In the genomic region with DNA sequence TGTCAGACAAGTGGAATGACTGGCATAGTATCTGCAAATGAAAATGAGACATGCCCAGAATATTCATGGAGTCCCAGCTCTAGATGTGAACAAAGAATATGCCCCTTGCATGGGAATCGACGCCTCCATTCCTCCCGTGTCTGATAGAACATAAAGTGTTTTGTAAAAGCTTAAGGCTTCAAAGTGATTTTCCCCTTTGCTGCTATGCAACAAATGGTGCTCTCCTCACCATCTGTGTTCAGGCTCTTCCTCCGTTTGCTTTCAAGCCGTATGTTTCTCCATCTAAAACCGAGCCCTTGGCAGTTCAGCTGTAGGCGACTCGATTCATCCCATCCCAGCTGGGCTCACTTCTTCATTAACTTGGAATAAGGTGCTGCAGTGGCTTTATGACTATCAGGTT, we compare ENCODE assay signal across 23 mouse cellular contexts.
DNase-seq lines count a peak whose midpoint lies in the region; ATAC-seq and TF ChIP-seq lines count a peak whose summit lies in the region.
"Had no signal": no experiment of that assay in that cellular context is flagged by ENCODE, and none has a peak within 500 bp of the region (broad histone marks: within the 10 kb centered on the region; RNA-seq: fewer than 3 reads in every experiment).

No protein-coding gene starts in this region.

- H3K36me3 ChIP-seq in hindbrain, postnatal 0 days (ENCODE audit: insufficient read depth, low read length): no peaks in the 10 kb centered on the region
- no peaks in the 10 kb centered on the region for H3K36me3 ChIP-seq in hindbrain, embryonic 16.5 days (ENCODE audit: control insufficient read depth, insufficient read depth, low read length)
- H3K36me3 ChIP-seq: heart, embryonic 12.5 days; limb, embryonic 15.5 days; midbrain, embryonic 13.5 days; neural tube, embryonic 12.5 days had no signal

- H3K4me3 ChIP-seq in hindbrain, postnatal 0 days (ENCODE audit: low read length): no peak overlapping the region
- H3K4me3 ChIP-seq in hindbrain, embryonic 16.5 days (ENCODE audit: low read length): no peak overlapping the region
- H3K4me3 ChIP-seq: heart, embryonic 12.5 days; limb, embryonic 15.5 days; megakaryocyte, embryonic 14.5 days; midbrain, embryonic 13.5 days; neural tube, embryonic 12.5 days had no signal

- no peak overlapping the region for H3K4me2 ChIP-seq in hindbrain, postnatal 0 days (ENCODE audit: low read depth, low read length)
- no peak overlapping the region for H3K4me2 ChIP-seq in hindbrain, embryonic 16.5 days (ENCODE audit: low read length)
- H3K4me2 ChIP-seq: heart, embryonic 12.5 days; limb, embryonic 15.5 days; lung, embryonic 14.5 days; midbrain, embryonic 13.5 days; neural tube, embryonic 12.5 days had no signal

- H3K9me3 ChIP-seq in hindbrain, postnatal 0 days (ENCODE audit: low read length): no peaks in the 10 kb centered on the region
- no peaks in the 10 kb centered on the region for H3K9me3 ChIP-seq in hindbrain, embryonic 16.5 days (ENCODE audit: control insufficient read depth, low read length)
- H3K9me3 ChIP-seq: heart, embryonic 12.5 days; limb, embryonic 15.5 days; megakaryocyte, embryonic 14.5 days; midbrain, embryonic 13.5 days; neural tube, embryonic 12.5 days had no signal

- ATAC-seq in hindbrain, postnatal 0 days: no peak
- no peak for ATAC-seq in hindbrain, embryonic 16.5 days
- ATAC-seq: midbrain, embryonic 13.5 days had no signal

- 70% methylated on average over 8 of the region's 8 CpGs for WGBS in hindbrain, postnatal 0 days
- WGBS in hindbrain, embryonic 16.5 days: 73% methylated on average over 8 of the region's 8 CpGs

- H3K4me1 ChIP-seq in hindbrain, postnatal 0 days (ENCODE audit: insufficient read depth, low read length): no peaks in the 10 kb centered on the region
- H3K4me1 ChIP-seq in hindbrain, embryonic 16.5 days (ENCODE audit: control insufficient read depth, insufficient read depth, low read depth, low read length): peaks cover 6% of the 10 kb centered on the region; the same call in 1 of the 2 replicates
- H3K4me1 ChIP-seq: heart, embryonic 12.5 days; limb, embryonic 15.5 days; megakaryocyte, embryonic 14.5 days; neural tube, embryonic 12.5 days had no signal

- no peaks in the 10 kb centered on the region for H3K27me3 ChIP-seq in hindbrain, postnatal 0 days (ENCODE audit: insufficient read depth, low read length)
- H3K27me3 ChIP-seq in hindbrain, embryonic 16.5 days (replicated peaks; ENCODE audit: control insufficient read depth, insufficient read depth, low read length): no peaks in the 10 kb centered on the region
- H3K27me3 ChIP-seq: heart, embryonic 12.5 days; limb, embryonic 15.5 days; megakaryocyte, embryonic 14.5 days; midbrain, embryonic 13.5 days; neural tube, embryonic 12.5 days had no signal

- no peak overlapping the region for H3K9ac ChIP-seq in hindbrain, postnatal 0 days (replicated peaks; ENCODE audit: low read length)
- no peak overlapping the region for H3K9ac ChIP-seq in hindbrain, embryonic 16.5 days (ENCODE audit: low read depth, low read length)
- H3K9ac ChIP-seq: heart, embryonic 12.5 days; limb, embryonic 15.5 days; liver, embryonic 14.5 days; lung, embryonic 14.5 days; midbrain, embryonic 13.5 days; neural tube, embryonic 12.5 days had no signal

- H3K27ac ChIP-seq in hindbrain, postnatal 0 days: no peak overlapping the region
- no peak overlapping the region for H3K27ac ChIP-seq in hindbrain, embryonic 16.5 days (ENCODE audit: low read depth, low read length)
- H3K27ac ChIP-seq: limb, embryonic 15.5 days; liver, embryonic 14.5 days; midbrain, embryonic 13.5 days; neural tube, embryonic 12.5 days had no signal

- peak; percentile 7 for DNase-seq in hindbrain, postnatal 0 days (ENCODE audit: low spot score)
- DNase-seq in right cerebral cortex, adult 18-20 months: peak; percentile 32
- DNase-seq in right cerebral cortex, postnatal 14 days: no peak
- DNase-seq in layer of hippocampus, adult 9-10 months (ENCODE audit: low spot score): peak; percentile 30
- peak; percentile 42 for DNase-seq in right cerebral cortex, postnatal 25 days
- no peak for DNase-seq in adrenal gland, adult (ENCODE audit: inconsistent age in 2 of 2, low spot score in 1 of 2)
- DNase-seq in thymus, postnatal 0 days (ENCODE audit: low spot score): no peak
- DNase-seq: adrenal gland, adult 8-10 months; cerebellum, adult 8-10 months; cerebellum, postnatal 36 days; gastrocnemius, postnatal 10 days; heart, postnatal 10 days; kidney, adult 11 months; kidney, postnatal 4 days; lung, embryonic 14.5 days; thymus, postnatal 25 days had no signal

- no peak for TF ChIP-seq CTCF in hindbrain, postnatal 0 days (IDR thresholded peaks at IDR 0.05; ENCODE audit: low read depth)

Comparison
In these comparisons a context has a peak if more than half of its experiments do, and no peak if none do; other contexts are left out.
1. DNase-seq: peak in hindbrain, postnatal 0 days (single experiment), right cerebral cortex, adult 18-20 months (single experiment), layer of hippocampus, adult 9-10 months (single experiment) and right cerebral cortex, postnatal 25 days (single experiment); none in right cerebral cortex, postnatal 14 days (single experiment), adrenal gland, adult (0 of 2) and thymus, postnatal 0 days (single experiment).